Mouse (Mus musculus): ENCODE measurements around the gene Fhl2. TPM values are rescaled to one million over a fixed set of nuclear protein-coding genes. Genes with fewer than 3 reads are reported as not detected.
"Not testable (repeated sequence)": the region's sequence is repeated elsewhere in the genome, so short reads cannot be mapped to it uniquely, and the experiment has no call there.

The Fhl2 gene
- polyA plus RNA-seq, 1 experiment from 2014 or later, result 24.7 TPM

GRCm38 (mm10) chr1:43211274-43211673 lies 14.5 kb upstream of the Fhl2 start:
- no peak overlapping the region for H3K4me2 ChIP-seq
- 77% methylated on average over 1 of the region's 1 CpGs for WGBS
- no peaks in the 10 kb centered on the region for H3K27me3 ChIP-seq (replicated peaks)
- ATAC-seq (replicated peaks), result no peak
- no peaks in the 10 kb centered on the region for H3K36me3 ChIP-seq (replicated peaks)
- H3K9ac ChIP-seq, result no peak overlapping the region
- H3K27ac ChIP-seq, result no peak overlapping the region
- H3K4me1 ChIP-seq, result no peaks in the 10 kb centered on the region
- no peak overlapping the region for H3K4me3 ChIP-seq
- no peaks in the 10 kb centered on the region for H3K9me3 ChIP-seq

- H3K27ac ChIP-seq, result no peak overlapping the region
- no peaks in the 10 kb centered on the region for H3K36me3 ChIP-seq (replicated peaks)
- 80% methylated on average over 9 of the region's 9 CpGs for WGBS
- no peaks in the 10 kb centered on the region for H3K9me3 ChIP-seq
- ATAC-seq (replicated peaks), result no peak
- H3K4me2 ChIP-seq, result no peak overlapping the region
- H3K9ac ChIP-seq, result no peak overlapping the region
- no peaks in the 10 kb centered on the region for H3K4me1 ChIP-seq
- no peaks in the 10 kb centered on the region for H3K27me3 ChIP-seq (replicated peaks)
- H3K4me3 ChIP-seq, result no peak overlapping the region
Observed at GRCm38 (mm10) chr1:43210285-43210684, 13.5 kb upstream of the Fhl2 start.

GRCm38 (mm10) chr1:43207147-43207546 lies 10.4 kb upstream of the Fhl2 start:
- Histone ChIP-seq H3K4me1 (no peaks in the 10 kb centered on the region), H3K27ac (no peak overlapping the region), H3K36me3 (replicated peaks) (no peaks in the 10 kb centered on the region), H3K27me3 (replicated peaks) (no peaks in the 10 kb centered on the region), H3K4me3 (no peak overlapping the region), H3K9ac (no peak overlapping the region), H3K9me3 (no peaks in the 10 kb centered on the region), H3K4me2 (no peak overlapping the region)
- no peak for ATAC-seq (replicated peaks)
- 95% methylated on average over 1 of the region's 1 CpGs for WGBS

GRCm38 (mm10) chr1:43203282-43203681 lies 6.5 kb upstream of the Fhl2 start:
- H3K27me3 ChIP-seq (replicated peaks), result no peaks in the 10 kb centered on the region
- H3K9ac ChIP-seq, result no peak overlapping the region
- H3K4me3 ChIP-seq, result no peak overlapping the region
- no peak for ATAC-seq (replicated peaks)
- WGBS, result 55% methylated on average over 5 of the region's 5 CpGs
- H3K4me1 ChIP-seq, result no peaks in the 10 kb centered on the region
- H3K27ac ChIP-seq, result no peak overlapping the region
- no peaks in the 10 kb centered on the region for H3K9me3 ChIP-seq
- H3K4me2 ChIP-seq, result no peak overlapping the region
- no peaks in the 10 kb centered on the region for H3K36me3 ChIP-seq (replicated peaks)

GRCm38 (mm10) chr1:43202226-43202625 lies 5.4 kb upstream of the Fhl2 start:
- Histone ChIP-seq H3K4me2 (no peak overlapping the region), H3K9ac (no peak overlapping the region), H3K27ac (no peak overlapping the region), H3K9me3 (no peaks in the 10 kb centered on the region), H3K27me3 (replicated peaks) (no peaks in the 10 kb centered on the region), H3K4me1 (no peaks in the 10 kb centered on the region), H3K4me3 (no peak overlapping the region), H3K36me3 (replicated peaks) (no peaks in the 10 kb centered on the region)
- ATAC-seq (replicated peaks), result no peak

- WGBS, result 73% methylated on average over 2 of the region's 2 CpGs
- Histone ChIP-seq H3K9ac (no peak overlapping the region), H3K9me3 (no peaks in the 10 kb centered on the region), H3K4me1 (no peaks in the 10 kb centered on the region), H3K4me2 (no peak overlapping the region), H3K4me3 (no peak overlapping the region), H3K27ac (no peak overlapping the region), H3K27me3 (replicated peaks) (no peaks in the 10 kb centered on the region), H3K36me3 (replicated peaks) (no peaks in the 10 kb centered on the region)
- no peak for ATAC-seq (replicated peaks)
Observed at GRCm38 (mm10) chr1:43201796-43202195, 5.0 kb upstream of the Fhl2 start.

GRCm38 (mm10) chr1:43199867-43200240 lies 3.1 kb upstream of the Fhl2 start:
- no peak overlapping the region for H3K27ac ChIP-seq
- H3K4me3 ChIP-seq, result no peak overlapping the region
- H3K27me3 ChIP-seq (replicated peaks), result no peaks in the 10 kb centered on the region
- ATAC-seq (replicated peaks), result no peak
- H3K9me3 ChIP-seq, result no peaks in the 10 kb centered on the region
- no peaks in the 10 kb centered on the region for H3K4me1 ChIP-seq
- 87% methylated on average over 3 of the region's 3 CpGs for WGBS
- no peak overlapping the region for H3K9ac ChIP-seq
- H3K4me2 ChIP-seq, result no peak overlapping the region
- no peaks in the 10 kb centered on the region for H3K36me3 ChIP-seq (replicated peaks)

- Histone ChIP-seq H3K9me3 (no peaks in the 10 kb centered on the region), H3K27ac (no peak overlapping the region), H3K9ac (no peak overlapping the region), H3K4me1 (no peaks in the 10 kb centered on the region), H3K27me3 (replicated peaks) (no peaks in the 10 kb centered on the region), H3K4me2 (no peak overlapping the region), H3K36me3 (replicated peaks) (no peaks in the 10 kb centered on the region), H3K4me3 (no peak overlapping the region)
- 86% methylated on average over 3 of the region's 3 CpGs for WGBS
- ATAC-seq (replicated peaks), result no peak
Observed at GRCm38 (mm10) chr1:43199210-43199866, 2.6 kb upstream of the Fhl2 start.

GRCm38 (mm10) chr1:43196059-43196458 lies 725 bp downstream of the Fhl2 start:
- Histone ChIP-seq H3K9me3 (no peaks in the 10 kb centered on the region), H3K4me3 (no peak overlapping the region), H3K36me3 (replicated peaks) (no peaks in the 10 kb centered on the region), H3K27ac (no peak overlapping the region), H3K9ac (no peak overlapping the region), H3K4me2 (no peak overlapping the region), H3K27me3 (replicated peaks) (no peaks in the 10 kb centered on the region), H3K4me1 (no peaks in the 10 kb centered on the region)
- ATAC-seq (replicated peaks), result no peak
- 68% methylated on average over 1 of the region's 1 CpGs for WGBS

GRCm38 (mm10) chr1:43193423-43193822 lies 3.4 kb downstream of the Fhl2 start:
- no peaks in the 10 kb centered on the region for H3K9me3 ChIP-seq
- WGBS, result 97% methylated on average over 6 of the region's 6 CpGs
- H3K9ac ChIP-seq, result no peak overlapping the region
- no peaks in the 10 kb centered on the region for H3K36me3 ChIP-seq (replicated peaks)
- no peaks in the 10 kb centered on the region for H3K4me1 ChIP-seq
- no peak overlapping the region for H3K4me3 ChIP-seq
- no peak for ATAC-seq (replicated peaks)
- H3K27ac ChIP-seq, result no peak overlapping the region
- H3K4me2 ChIP-seq, result no peak overlapping the region
- no peaks in the 10 kb centered on the region for H3K27me3 ChIP-seq (replicated peaks)

GRCm38 (mm10) chr1:43192471-43192870 lies 4.3 kb downstream of the Fhl2 start:
- Histone ChIP-seq H3K4me3 (no peak overlapping the region), H3K27ac (no peak overlapping the region), H3K4me1 (no peaks in the 10 kb centered on the region), H3K27me3 (replicated peaks) (no peaks in the 10 kb centered on the region), H3K4me2 (no peak overlapping the region), H3K9ac (no peak overlapping the region), H3K9me3 (no peaks in the 10 kb centered on the region), H3K36me3 (replicated peaks) (no peaks in the 10 kb centered on the region)
- ATAC-seq (replicated peaks), result no peak
- 87% methylated on average over 10 of the region's 10 CpGs for WGBS

GRCm38 (mm10) chr1:43191078-43191477 lies 5.7 kb downstream of the Fhl2 start:
- Histone ChIP-seq H3K36me3 (replicated peaks) (no peaks in the 10 kb centered on the region), H3K4me1 (no peaks in the 10 kb centered on the region), H3K4me2 (no peak overlapping the region), H3K9me3 (no peaks in the 10 kb centered on the region), H3K27ac (no peak overlapping the region), H3K9ac (no peak overlapping the region), H3K4me3 (no peak overlapping the region), H3K27me3 (replicated peaks) (no peaks in the 10 kb centered on the region)
- no peak for ATAC-seq (replicated peaks)
- WGBS, result 85% methylated on average over 8 of the region's 8 CpGs

- H3K9me3 ChIP-seq; H3K4me3 ChIP-seq; H3K4me2 ChIP-seq; H3K36me3 ChIP-seq (replicated peaks); ATAC-seq (replicated peaks); H3K4me1 ChIP-seq; H3K27me3 ChIP-seq (replicated peaks); H3K9ac ChIP-seq; H3K27ac ChIP-seq: not testable (repeated sequence)
- WGBS, result 96% methylated on average over 10 of the region's 16 CpGs
Observed at GRCm38 (mm10) chr1:43188893-43189292, 7.9 kb downstream of the Fhl2 start.
